Mouse (Mus musculus) C3H10T1/2 (cell line): Measurements from ENCODE around the gene Rab8b. TPM values are rescaled to one million over a fixed set of nuclear protein-coding genes. Genes with fewer than 3 reads are reported as not detected.

Experiments
- polyA plus RNA-seq, 2 experiments: library from polyadenylated mRNA; unstranded; fragments of >200 nt; fragmentation: generic; extraction: Trizol; gene quantifications; one replicate each; pipeline ENCODE4 v1.2.1; 2012; ENCODE audit warnings: missing spikeins in 2 of 2

Rab8b gene
- 1 to 10 TPM in 1 of 2 experiments, under 1 TPM in 1; 0.33 to 3.7 TPM for polyA plus RNA-seq

GRCm38 (mm10) chr9:66919382-66919971 is at the start of gene Rab8b:
Gene Rab8b (minus strand): TSS chr9:66919687.

GRCm38 (mm10) chr9:66945647-66946641 is 26.5 kb upstream of the Rab8b start, which contains the start of gene Rps27l:
Gene Rps27l (plus strand): TSS chr9:66946086.

GRCm38 (mm10) chr9:66834318-66835096 is 85.0 kb downstream of the Rab8b start, which contains the start of gene Aph1c:
Gene Aph1c (minus strand): TSS chr9:66834726.

GRCm38 (mm10) chr9:66796739-66797138 is 122.7 kb downstream of the Rab8b start, which contains the start of gene Gm10647:
Gene Gm10647 (plus strand): TSS chr9:66797039.

GRCm38 (mm10) chr9:66795464-66796324 is 123.8 kb downstream of the Rab8b start, which contains the start of gene Aph1b:
Gene Aph1b (minus strand): TSS chr9:66795490.

Other genes starting within 250 kb of the Rab8b start
- under 1 TPM in 1 of 2 experiments, not detected in 1; 0.01 TPM for gene Car12, start 206.0 kb downstream of the Rab8b start, polyA plus RNA-seq
- 1 to 10 TPM; 3.8 to 4.8 TPM for gene Aph1b, start 124.2 kb downstream of the Rab8b start, polyA plus RNA-seq
- under 1 TPM in 1 of 2 experiments, not detected in 1; 0.07 TPM for gene Gm10647, start 122.6 kb downstream of the Rab8b start, polyA plus RNA-seq
- gene Aph1c, start 85.0 kb downstream of the Rab8b start, polyA plus RNA-seq: 1 to 10 TPM in 1 of 2 experiments, under 1 TPM in 1; 0.62 to 1.4 TPM
- 100 to 1,000 TPM; 650 to 667 TPM for gene Rps27l, start 26.4 kb upstream of the Rab8b start, polyA plus RNA-seq
- gene Lactb, start 55.8 kb upstream of the Rab8b start, polyA plus RNA-seq: 1 to 10 TPM in 1 of 2 experiments, under 1 TPM in 1; 0.89 to 4.6 TPM
- gene Tpm1, start 129.7 kb upstream of the Rab8b start, polyA plus RNA-seq: 100 to 1,000 TPM; 201 to 755 TPM